In genomic region chr1:51347596-51347995, GRCm38 (mm10) we compare ENCODE assay signal across 16 mouse cellular contexts. TPM values are rescaled to one million over a fixed set of nuclear protein-coding genes. Genes with fewer than 3 reads are reported as not detected.
DNase-seq lines count a peak whose midpoint lies in the region; ATAC-seq and TF ChIP-seq lines count a peak whose summit lies in the region.
"Had no signal": no experiment of that assay in that cellular context is flagged by ENCODE, and none has a peak within 500 bp of the region (broad histone marks: within the 10 kb centered on the region; RNA-seq: fewer than 3 reads in every experiment).

No protein-coding gene starts in this region.

- TF ChIP-seq CTCF in heart, adult 2 months (IDR thresholded peaks at IDR 0.05) = peak; percentile 38
- TF ChIP-seq CTCF in liver, postnatal 0 days (IDR thresholded peaks at IDR 0.05; ENCODE audit: low read depth) = no peak

- no peak for ATAC-seq in midbrain, embryonic 11.5 days (ENCODE audit: low FRiP score)
- no peak for ATAC-seq in liver, postnatal 0 days

- H3K27me3 ChIP-seq in heart, adult 2 months (ENCODE audit: control insufficient read depth, insufficient read depth, low read length) = no peaks in the 10 kb centered on the region
- no peaks in the 10 kb centered on the region for H3K27me3 ChIP-seq in midbrain, embryonic 11.5 days (ENCODE audit: control insufficient read depth, insufficient read depth, low read length)
- no peaks in the 10 kb centered on the region for H3K27me3 ChIP-seq in midbrain, embryonic 10.5 days (ENCODE audit: low read depth, poor library complexity, severe bottlenecking)
- no peaks in the 10 kb centered on the region for H3K27me3 ChIP-seq in liver, postnatal 0 days (ENCODE audit: insufficient read depth, low read length)
- H3K27me3 ChIP-seq: heart, embryonic 13.5 days; midbrain, embryonic 12.5 days; neural tube, embryonic 12.5 days had no signal

- no peak overlapping the region for H3K4me3 ChIP-seq in heart, adult 2 months
- H3K4me3 ChIP-seq in midbrain, embryonic 11.5 days (ENCODE audit: low read depth, low read length) = no peak overlapping the region
- no peak overlapping the region for H3K4me3 ChIP-seq in midbrain, embryonic 10.5 days
- H3K4me3 ChIP-seq in ES-E14 (ENCODE audit: insufficient read depth in 1 of 2, low read depth in 1 of 2, low read length in 2 of 2, poor library complexity in 1 of 2, severe bottlenecking in 1 of 2) = no peak overlapping the region
- H3K4me3 ChIP-seq in liver, postnatal 0 days (ENCODE audit: low read depth, low read length) = no peak overlapping the region
- H3K4me3 ChIP-seq: erythroblast, embryonic 14.5 days; heart, embryonic 13.5 days; midbrain, embryonic 12.5 days; neural tube, embryonic 12.5 days had no signal

- TF ChIP-seq EP300 in heart, adult 2 months (IDR thresholded peaks at IDR 0.05; ENCODE audit: insufficient read depth, low read depth, low read length) = no peak
- no peak for TF ChIP-seq EP300 in liver, postnatal 0 days (IDR thresholded peaks at IDR 0.05; ENCODE audit: low read depth)

- no peak overlapping the region for H3K27ac ChIP-seq in heart, adult 2 months
- H3K27ac ChIP-seq in midbrain, embryonic 11.5 days (ENCODE audit: low read depth, low read length) = no peak overlapping the region
- no peak overlapping the region for H3K27ac ChIP-seq in midbrain, embryonic 10.5 days (replicated peaks)
- no peak overlapping the region for H3K27ac ChIP-seq in ES-E14 (ENCODE audit: insufficient read depth, low read depth, low read length, poor library complexity, severe bottlenecking)
- no peak overlapping the region for H3K27ac ChIP-seq in liver, postnatal 0 days (ENCODE audit: low read depth)
- H3K27ac ChIP-seq: heart, embryonic 13.5 days; midbrain, embryonic 12.5 days; neural tube, embryonic 12.5 days had no signal

- 91% methylated on average over 3 of the region's 3 CpGs for WGBS in heart, adult 2 months
- WGBS in midbrain, embryonic 11.5 days = 93% methylated on average over 3 of the region's 3 CpGs
- 94% methylated on average over 3 of the region's 3 CpGs for WGBS in midbrain, embryonic 10.5 days
- 83% methylated on average over 3 of the region's 3 CpGs for WGBS in liver, postnatal 0 days (ENCODE audit: insufficient replicate concordance)

- in situ Hi-C loops in ES-E14 (cut with MboI; ENCODE audit: low sequenced_read_pairs in 2 of 2, unreplicated experiment in 2 of 2) = no loop called here

- no peaks in the 10 kb centered on the region for H3K36me3 ChIP-seq in heart, adult 2 months (ENCODE audit: control insufficient read depth, insufficient read depth, low read length)
- no peaks in the 10 kb centered on the region for H3K36me3 ChIP-seq in midbrain, embryonic 11.5 days (ENCODE audit: control insufficient read depth, insufficient read depth, low read length)
- no peaks in the 10 kb centered on the region for H3K36me3 ChIP-seq in midbrain, embryonic 10.5 days
- H3K36me3 ChIP-seq in ES-E14 (ENCODE audit: control insufficient read depth, insufficient read depth, low read length, poor library complexity, severe bottlenecking) = no peaks in the 10 kb centered on the region
- no peaks in the 10 kb centered on the region for H3K36me3 ChIP-seq in liver, postnatal 0 days (replicated peaks; ENCODE audit: insufficient read depth, low read length)
- H3K36me3 ChIP-seq: heart, embryonic 13.5 days; midbrain, embryonic 12.5 days; neural tube, embryonic 12.5 days had no signal

- H3K9ac ChIP-seq in heart, adult 2 months (ENCODE audit: low read depth, low read length) = no peak overlapping the region
- H3K9ac ChIP-seq in midbrain, embryonic 11.5 days (ENCODE audit: low read length) = no peak overlapping the region
- H3K9ac ChIP-seq in ES-E14 (ENCODE audit: insufficient read depth, low read depth, low read length, poor library complexity, severe bottlenecking) = no peak overlapping the region
- H3K9ac ChIP-seq in liver, postnatal 0 days (replicated peaks) = no peak overlapping the region
- H3K9ac ChIP-seq: heart, embryonic 13.5 days; midbrain, embryonic 12.5 days; neural tube, embryonic 12.5 days had no signal

- TF ChIP-seq POLR2A in heart, adult 2 months (IDR thresholded peaks at IDR 0.05; ENCODE audit: insufficient read depth, low read depth, low read length) = no peak

- no peaks in the 10 kb centered on the region for H3K79me2 ChIP-seq in heart, adult 2 months (replicated peaks; ENCODE audit: control insufficient read depth, insufficient read depth, low read length)

- H3K9me3 ChIP-seq in midbrain, embryonic 11.5 days (ENCODE audit: control insufficient read depth, low read length) = no peaks in the 10 kb centered on the region
- H3K9me3 ChIP-seq in midbrain, embryonic 10.5 days (replicated peaks) = 0 out of 2 replicates have a peak, but pooled peaks cover 4% of the 10 kb centered on the region
- H3K9me3 ChIP-seq in ES-E14 (ENCODE audit: control insufficient read depth, insufficient read depth, low read depth, low read length) = no peaks in the 10 kb centered on the region
- no peaks in the 10 kb centered on the region for H3K9me3 ChIP-seq in liver, postnatal 0 days (ENCODE audit: low read length)
- H3K9me3 ChIP-seq: heart, embryonic 13.5 days; midbrain, embryonic 12.5 days; neural tube, embryonic 12.5 days had no signal

- no peak overlapping the region for H3K4me2 ChIP-seq in midbrain, embryonic 11.5 days
- H3K4me2 ChIP-seq in liver, postnatal 0 days (ENCODE audit: low read depth, low read length) = no peak overlapping the region
- H3K4me2 ChIP-seq: heart, embryonic 13.5 days; midbrain, embryonic 12.5 days; neural tube, embryonic 12.5 days had no signal

- intact Hi-C loops in heart, adult 2 months (cut with DNase I) = no loop called here

- H3K4me1 ChIP-seq in heart, adult 2 months (ENCODE audit: control insufficient read depth, insufficient read depth, low read length) = no peaks in the 10 kb centered on the region
- H3K4me1 ChIP-seq in midbrain, embryonic 11.5 days (ENCODE audit: control insufficient read depth, insufficient read depth, low read length) = peaks cover 3% of the 10 kb centered on the region; the same call in 1 of the 2 replicates
- peaks cover 10% of the 10 kb centered on the region for H3K4me1 ChIP-seq in midbrain, embryonic 10.5 days
- H3K4me1 ChIP-seq in ES-E14 (ENCODE audit: control insufficient read depth in 2 of 2, insufficient read depth in 2 of 2, low read length in 2 of 2, poor library complexity in 1 of 2) = no peaks in the 10 kb centered on the region
- H3K4me1 ChIP-seq in liver, postnatal 0 days (ENCODE audit: insufficient read depth) = no peaks in the 10 kb centered on the region
- H3K4me1 ChIP-seq: heart, embryonic 13.5 days; neural tube, embryonic 12.5 days had no signal

- no peak for DNase-seq in heart, adult 2 months
- no peak for DNase-seq in heart, adult 8-10 months (ENCODE audit: low spot score)
- DNase-seq in midbrain, embryonic 11.5 days (ENCODE audit: low spot score, missing footprints) = peak; percentile 78
- DNase-seq in midbrain, embryonic 10.5 days (ENCODE audit: low spot score) = no peak
- DNase-seq in ES-E14 (ENCODE audit: low read depth, low spot score) = peak; percentile 38
- peak; percentile 18 for DNase-seq in liver, postnatal 0 days
- DNase-seq in lung, postnatal 14 days = no peak
- DNase-seq in spleen, postnatal 14 days (ENCODE audit: low spot score in 2 of 2) = no peak
- DNase-seq: adrenal gland, postnatal 10 days; cerebellum, adult 11-12 months; retina, postnatal 1 day; spleen, adult 18-20 months had no signal

TF ChIP-seq in ES-E14, 5 proteins besides CTCF, POLR2A, EP300 and RAD21:
- peak; percentile 41; the same call in 1 of the 2 replicates for TF ChIP-seq ZC3H11A (IDR thresholded peaks at IDR 0.05; ENCODE audit: borderline replicate concordance, low read depth, low read length)
- no peak for TF ChIP-seq CHD2 (IDR thresholded peaks at IDR 0.05; ENCODE audit: low read depth, low read length)

RNA-seq across cellular contexts. Expression of gene Cavin2, which starts 58.7 kb away (rescaled TPM):
- total RNA-seq in heart, adult 2 months (2021) = 100 to 1,000 TPM; 119 to 122 TPM
- 72.1 and 97.0 TPM in 2 replicates for polyA plus RNA-seq in heart, adult 2 months (2012; rRNA removed)
- total RNA-seq in heart, adult 8-10 months (2022) = 100 to 1,000 TPM; 108 to 136 (median 118) TPM
- polyA plus RNA-seq in midbrain, embryonic 11.5 days (2014; fragmentation: Nextera tagmentation; extraction: Ambion mirVana) = 4.9 and 5.0 TPM in 2 replicates
- polyA plus RNA-seq in midbrain, embryonic 10.5 days (2016; fragmentation: Nextera tagmentation; extraction: Ambion mirVana) = 2.0 and 3.1 TPM in 2 replicates
- total RNA-seq in ES-E14 (2012; rRNA removed) = 0.13 TPM in 1 of 2 replicates, not detected in the other
- 24.7 and 28.0 TPM in 2 replicates for polyA plus RNA-seq in liver, postnatal 0 days (2015; fragmentation: Nextera tagmentation; extraction: Ambion mirVana)

Comparison
In these comparisons a context has a peak if more than half of its experiments do, and no peak if none do; other contexts are left out.
1. DNase-seq: peak in midbrain, embryonic 11.5 days (single experiment), ES-E14 (single experiment) and liver, postnatal 0 days (single experiment); none in heart, adult 2 months (0 of 2), heart, adult 8-10 months (single experiment), midbrain, embryonic 10.5 days (single experiment), lung, postnatal 14 days (single experiment) and spleen, postnatal 14 days (0 of 2).